Mouse (Mus musculus): ENCODE results near the gene Trim17.

Gene Trim17

DNA sequence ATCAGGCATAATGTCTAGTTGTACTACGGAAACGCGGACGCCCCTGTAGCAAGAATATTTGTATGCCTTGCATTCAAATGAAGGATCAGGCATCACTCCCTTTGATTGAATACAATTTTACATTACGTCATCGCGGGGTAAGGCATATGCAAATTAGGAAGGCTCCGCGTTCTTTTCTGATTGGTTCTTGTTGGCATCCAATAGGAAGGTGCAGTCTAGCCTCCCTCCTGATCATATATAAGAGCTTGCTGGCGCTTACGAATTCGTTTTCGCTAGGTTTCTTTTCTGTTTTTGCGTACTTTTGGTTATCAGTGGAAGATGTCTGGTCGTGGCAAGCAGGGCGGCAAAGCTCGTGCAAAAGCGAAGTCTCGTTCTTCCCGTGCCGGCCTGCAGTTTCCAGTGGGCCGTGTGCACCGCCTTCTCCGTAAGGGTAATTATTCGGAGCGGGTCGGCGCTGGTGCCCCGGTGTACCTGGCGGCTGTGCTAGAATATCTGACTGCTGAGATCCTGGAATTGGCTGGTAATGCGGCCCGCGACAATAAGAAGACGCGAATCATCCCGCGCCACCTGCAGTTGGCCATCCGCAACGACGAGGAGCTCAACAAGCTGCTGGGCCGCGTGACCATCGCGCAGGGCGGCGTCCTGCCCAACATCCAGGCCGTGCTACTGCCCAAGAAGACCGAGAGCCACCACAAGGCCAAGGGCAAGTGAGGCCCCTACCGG, at the start of gene Trim17, which contains the start of gene Hist3h2a:
Gene Trim17 (plus strand): TSS at position 266 of the 723 bp plus-strand sequence.
Gene Hist3h2a (plus strand): TSS at position 266 of the 723 bp plus-strand sequence.
- DNase-seq (ENCODE audit: low spot score): peak; percentile 83

DNA sequence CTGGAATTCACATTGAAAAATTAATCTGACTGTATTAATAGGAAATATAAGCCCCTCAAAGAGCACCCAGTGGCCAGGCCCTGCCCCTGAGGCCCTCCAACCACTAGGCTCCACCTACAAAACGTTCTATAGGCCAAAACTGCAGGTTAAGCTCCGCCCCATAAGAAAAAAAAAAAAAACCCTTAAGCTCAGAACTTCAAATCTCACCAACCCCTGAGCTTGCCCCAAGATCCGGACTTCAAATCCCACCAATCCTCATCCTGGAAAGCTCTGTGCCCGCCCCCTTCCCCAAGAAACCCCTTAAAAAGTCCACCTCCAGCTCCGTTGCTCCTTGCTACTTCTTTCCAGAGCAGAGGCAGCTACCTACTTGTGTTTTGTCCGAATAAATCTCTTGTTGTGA, 49.6 kb upstream of the Trim17 start:
- peak; percentile 31 for DNase-seq (ENCODE audit: low spot score)

DNA sequence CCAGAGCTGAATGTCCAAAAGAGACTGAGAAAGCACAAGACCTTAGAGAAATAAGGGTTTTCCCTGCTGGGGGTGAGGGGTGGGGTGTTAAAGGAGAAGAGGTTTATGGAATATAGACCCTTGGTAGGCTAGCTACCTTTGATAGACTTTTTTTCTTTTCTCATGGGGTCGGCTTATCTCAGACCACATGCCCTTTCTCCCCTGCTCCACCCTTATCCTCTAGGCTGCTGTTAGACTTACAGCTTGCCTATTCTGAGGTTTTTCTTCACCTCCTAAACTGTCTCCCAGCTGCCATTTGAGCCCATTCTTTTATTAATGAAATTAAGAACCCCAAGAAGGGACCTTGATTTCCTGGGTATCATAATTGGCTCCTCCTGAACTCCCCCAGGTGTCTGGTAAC, 40.7 kb upstream of the Trim17 start:
- DNase-seq (ENCODE audit: low spot score): no peak

DNA sequence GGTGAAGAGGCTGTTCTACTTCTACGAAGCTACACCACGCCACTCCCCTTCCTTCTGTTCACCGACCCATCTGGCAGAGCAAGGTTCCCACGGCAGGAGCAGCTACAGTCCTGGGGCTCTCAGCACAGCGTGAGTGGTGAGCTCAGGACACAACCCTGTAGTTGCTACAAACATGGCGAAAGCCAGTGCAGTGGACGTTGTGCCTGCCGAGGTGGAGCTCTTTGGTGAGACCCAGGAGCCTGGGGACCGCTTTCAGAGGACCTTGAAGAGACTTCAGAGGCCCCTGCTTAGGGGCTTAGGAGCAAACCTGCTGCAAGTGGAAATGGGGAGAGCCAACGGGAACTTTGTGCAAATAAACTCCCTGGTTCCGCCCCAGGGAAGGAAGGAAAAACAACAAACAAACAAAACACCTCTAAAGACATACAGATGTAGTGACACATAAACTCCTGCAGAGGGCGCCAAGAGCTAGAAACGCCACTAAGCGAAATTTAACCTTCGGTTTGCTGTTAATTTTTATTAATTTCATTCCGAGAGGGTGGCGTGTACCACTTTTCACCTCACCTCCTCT, 39.9 kb upstream of the Trim17 start:
- DNase-seq (ENCODE audit: low spot score): peak; percentile 46

DNA sequence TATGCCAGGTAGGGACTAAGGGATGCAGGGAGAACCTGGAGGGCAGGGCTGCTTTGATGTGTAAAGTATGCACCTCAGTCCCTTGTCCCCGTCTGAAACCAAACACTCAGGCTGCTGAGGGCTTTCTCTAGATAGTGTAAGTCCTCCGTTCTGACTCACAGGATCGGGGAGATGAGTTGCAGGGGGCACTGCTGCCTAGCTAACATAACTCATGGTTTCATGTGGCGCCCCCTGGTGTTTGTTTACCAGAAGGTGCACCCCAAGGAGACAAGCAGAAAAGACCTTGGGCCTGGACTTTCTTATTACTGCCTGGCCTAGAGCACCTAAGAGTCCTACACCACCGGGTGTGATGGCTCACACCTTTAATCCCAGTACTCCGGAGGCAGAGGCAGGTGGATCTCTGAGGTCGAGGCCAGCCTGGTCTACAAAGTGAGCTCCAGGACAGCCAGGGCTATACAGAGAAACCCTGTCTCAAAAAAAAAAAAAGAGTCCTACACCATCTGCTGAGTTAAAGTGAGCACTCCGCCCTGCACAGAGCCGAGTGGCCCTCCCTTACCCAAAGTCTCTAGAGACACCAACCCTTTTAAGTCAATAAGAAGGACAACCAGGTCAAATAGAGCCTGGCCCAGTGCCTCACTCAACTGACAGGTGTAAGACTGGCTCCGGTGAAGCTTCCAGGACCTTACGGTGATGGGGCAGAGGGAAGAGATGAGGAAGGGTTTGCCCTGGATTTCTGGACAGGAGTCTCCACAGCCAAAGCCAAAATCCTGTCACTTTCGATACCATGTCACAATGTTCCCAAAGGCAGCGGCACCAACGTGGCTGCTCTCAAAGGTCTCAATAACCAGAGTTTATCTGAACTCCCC, 37.4 kb upstream of the Trim17 start:
- DNase-seq (ENCODE audit: low spot score): peak; percentile 40

DNA sequence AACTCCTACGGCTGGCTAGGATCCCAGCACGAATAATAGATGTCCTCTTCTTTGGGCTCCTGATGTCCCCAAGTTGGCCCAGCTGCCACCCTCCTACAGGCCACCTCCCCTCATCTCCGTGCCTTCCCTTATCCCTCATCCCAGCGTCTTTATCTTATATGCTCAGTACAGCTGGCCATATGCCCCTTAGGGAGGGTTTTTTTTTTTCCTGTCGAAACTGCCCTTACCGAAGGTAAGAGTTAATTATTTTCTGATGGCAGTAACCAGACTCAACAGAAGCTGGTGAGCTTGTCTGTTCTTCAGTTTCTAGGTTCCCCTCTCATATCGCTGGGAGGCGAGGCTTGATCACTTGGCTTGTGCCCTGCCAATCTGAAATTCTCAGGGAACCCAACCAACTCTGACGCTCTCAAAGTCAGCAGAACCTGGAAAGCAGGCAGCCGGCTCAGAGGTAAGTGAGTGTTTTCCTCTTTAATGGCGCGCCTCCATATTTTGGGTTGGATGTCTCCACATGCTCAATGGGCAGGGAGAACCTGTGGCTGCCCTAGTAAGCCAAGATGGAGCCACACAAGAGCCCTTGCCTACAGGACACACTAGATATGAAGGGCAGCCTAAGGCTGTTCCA, 36.6 kb upstream of the Trim17 start, which contains the start of gene Btnl10:
Gene Btnl10 (plus strand): TSS at position 164 of the 622 bp plus-strand sequence.
- DNase-seq (ENCODE audit: low spot score): no peak

DNA sequence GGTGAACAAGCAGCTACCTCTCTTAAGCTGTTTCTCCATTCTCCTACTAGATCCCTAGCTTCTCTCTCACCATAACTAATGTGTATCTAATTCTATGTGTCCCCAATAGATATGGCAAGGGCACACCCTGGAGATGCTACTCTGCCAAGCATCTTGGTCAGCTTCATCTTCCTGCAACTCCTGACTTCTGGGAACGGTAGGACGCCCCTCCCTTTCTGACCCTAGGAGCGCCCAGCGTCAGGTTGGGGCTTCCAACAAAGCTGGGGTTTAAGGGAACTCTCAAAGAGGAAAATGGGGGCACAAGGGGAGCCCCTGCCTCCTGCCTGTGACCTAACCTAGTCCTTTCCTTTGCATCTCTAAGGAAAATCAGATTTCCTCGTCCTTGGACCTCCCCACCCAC, 35.7 kb upstream of the Trim17 start:
- DNase-seq (ENCODE audit: low spot score): no peak

DNA sequence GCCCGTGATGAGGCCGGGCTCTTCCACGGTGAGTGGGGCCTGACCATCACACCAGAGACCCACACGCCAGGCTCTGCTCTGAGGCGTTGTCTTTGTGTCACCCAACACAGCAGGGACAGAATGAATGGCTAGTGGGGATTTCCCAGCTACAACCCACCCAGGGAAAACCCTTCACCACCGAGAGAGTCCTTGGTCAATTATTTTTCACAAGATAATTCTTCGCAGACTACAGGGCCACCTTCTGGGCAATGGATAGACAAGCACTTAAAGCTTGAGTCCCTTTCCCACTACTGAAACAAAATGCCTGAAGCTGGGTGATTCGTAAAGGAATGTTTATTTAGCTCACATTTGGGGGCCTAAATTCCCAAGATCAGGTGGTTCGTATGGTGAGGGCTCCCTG, 32.1 kb upstream of the Trim17 start:
- no peak for DNase-seq (ENCODE audit: low spot score)

DNA sequence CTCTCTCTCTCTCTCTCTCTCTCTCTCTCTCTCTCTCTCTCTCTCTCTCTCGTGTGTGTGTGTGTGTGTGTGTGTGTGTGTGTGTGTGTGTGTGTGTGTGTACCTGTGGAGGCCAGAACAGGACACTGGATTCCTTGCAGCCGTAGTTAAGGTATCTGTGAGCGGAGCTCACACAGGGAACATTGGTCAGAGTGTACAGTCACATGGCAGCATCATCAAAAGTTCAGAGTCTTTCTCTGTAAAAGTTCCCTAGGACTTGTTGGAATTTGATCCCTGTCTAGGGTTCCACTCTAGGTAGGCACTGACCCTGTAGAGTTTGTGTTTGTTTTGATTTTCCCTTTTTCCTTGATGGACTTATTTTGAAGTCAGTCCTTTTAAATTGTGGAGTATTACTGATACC, 27.8 kb upstream of the Trim17 start:
- DNase-seq (ENCODE audit: low spot score): no peak

DNA sequence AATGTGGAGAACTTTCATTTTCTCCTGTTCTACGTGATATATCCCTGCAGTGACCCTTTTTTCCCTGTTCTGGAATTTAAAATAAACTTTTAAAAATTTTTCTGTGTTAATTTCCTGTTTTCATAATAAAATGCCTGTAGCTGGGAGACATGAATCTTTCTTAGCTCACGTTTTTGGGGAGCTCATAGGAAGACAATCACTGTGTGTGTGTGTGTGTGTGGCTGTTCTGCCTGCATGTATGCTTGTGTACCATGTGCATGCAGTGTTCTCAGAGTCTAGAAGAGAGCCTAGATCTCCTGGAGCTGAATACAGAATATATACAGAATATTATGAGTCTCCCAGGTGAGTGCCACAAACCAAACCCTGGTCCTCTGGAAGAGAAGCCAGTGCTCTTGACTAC, 27.4 kb upstream of the Trim17 start:
- DNase-seq (ENCODE audit: low spot score): no peak

DNA sequence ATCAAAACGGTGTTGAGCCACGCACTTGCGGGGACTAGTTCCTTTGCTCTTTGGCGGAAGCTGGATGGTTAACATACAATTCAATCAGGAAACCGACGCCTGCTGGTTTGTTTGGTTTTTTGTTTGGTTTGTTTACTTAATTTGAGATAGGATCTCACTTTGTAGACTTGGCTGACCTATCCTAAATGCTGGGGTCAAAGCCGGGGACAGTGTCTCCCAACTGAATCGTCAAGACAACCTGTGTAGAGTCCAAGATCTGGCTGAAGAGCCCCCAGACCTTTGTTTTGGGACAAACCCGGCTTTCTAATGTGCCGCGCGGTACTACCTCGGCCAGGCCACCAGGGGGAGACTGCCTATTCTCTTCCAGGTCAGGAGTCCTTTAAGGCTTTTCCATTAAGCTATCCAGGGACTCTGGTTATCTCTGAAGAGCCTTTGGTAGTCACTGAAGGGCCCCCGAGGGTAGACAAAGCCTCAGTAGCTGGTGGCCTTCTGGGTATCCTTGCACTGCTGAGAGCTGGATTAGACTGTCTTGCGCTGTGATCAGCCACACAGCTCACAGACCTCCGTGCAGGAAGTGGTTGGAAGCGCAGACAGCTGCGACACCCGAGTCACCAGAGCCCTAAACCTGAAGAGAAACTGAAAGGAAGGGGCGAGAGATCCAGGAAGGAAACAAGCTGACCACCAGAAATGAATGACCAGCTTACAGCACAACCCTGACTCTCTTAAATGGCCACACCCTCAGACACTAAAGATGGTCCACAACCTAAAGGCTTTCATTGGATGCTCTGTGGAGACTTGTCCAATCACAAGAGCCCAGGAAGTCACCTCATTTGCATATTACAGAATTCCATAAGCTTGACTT, 26.5 kb upstream of the Trim17 start:
- DNase-seq (ENCODE audit: low spot score): peak; percentile 64

DNA sequence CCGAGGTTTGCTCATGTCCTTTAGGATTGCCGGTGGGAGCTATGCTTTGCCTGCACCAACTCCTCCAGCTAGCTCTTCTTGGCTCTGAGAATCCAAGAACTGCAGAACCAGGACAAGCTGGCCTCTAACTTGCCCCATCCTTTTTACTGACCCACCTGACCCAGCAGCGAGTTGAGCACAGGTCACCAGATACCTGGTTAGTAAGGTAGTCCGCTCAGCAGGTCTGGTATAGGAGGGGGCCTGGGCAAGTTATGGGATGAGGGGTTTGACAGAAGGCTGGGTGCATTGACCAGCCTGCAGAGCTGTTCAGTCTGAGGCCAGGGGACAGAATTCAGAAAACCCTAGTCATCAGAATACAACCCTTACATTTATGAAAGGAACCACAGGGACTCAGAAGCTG, 25.4 kb upstream of the Trim17 start:
- DNase-seq (ENCODE audit: low spot score): no peak

DNA sequence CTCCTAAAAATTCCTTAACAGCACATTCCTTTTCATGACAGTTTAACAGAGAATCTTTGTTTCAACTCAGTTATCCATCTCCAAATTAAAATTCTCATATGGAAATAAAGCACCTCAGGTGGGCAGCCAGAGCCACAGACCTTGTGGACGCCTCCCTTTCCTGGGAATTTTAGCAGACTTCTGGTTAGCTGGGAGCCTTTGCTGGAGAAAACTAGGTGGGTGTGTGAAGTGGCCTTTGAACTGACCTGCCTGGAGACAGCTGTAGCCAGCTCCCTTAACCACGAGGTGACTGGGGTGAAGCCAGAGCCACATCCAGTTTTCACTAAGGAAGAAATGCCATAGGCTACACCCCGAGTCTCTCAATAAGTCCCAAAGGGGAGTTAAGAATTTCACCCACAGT, 24.8 kb upstream of the Trim17 start:
- DNase-seq (ENCODE audit: low spot score): no peak

DNA sequence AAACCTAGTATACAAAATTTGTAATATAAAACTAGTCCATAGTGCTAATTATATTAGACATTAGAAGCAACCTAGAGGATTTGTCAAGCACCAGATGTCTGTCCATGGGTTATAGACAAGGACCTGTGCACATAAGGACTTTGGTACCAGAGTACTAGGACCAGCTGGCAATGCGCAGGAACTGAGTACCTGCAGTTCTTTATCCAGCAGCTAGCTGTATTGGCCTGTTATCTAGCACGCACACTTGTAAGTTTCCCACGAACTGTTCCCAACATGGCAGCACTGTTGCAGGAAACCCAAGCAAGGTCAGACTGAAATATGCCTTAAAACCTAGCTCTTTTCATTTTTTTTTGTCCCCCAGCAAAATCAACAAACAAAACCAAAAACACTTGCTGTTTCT, 24.2 kb upstream of the Trim17 start:
- no peak for DNase-seq (ENCODE audit: low spot score)

DNA sequence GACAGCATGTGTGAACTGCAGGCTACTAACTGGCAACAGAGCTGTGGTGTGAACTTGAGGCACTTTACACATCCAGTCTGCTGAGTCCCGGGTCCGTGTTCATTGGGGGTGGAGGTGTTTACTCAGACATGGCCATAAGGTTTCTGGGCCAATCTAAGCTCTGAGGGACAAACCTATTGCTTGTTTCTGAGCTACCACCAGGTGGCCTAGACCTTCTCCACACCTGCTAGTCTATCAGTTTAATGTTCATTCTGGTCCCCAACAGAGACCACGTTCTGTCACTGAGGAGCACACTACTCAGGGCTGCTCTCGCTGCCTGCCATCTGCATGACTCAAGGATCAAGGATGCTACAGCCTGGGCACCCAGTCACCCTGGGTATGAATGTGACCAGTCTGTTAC, 22.9 kb upstream of the Trim17 start:
- DNase-seq (ENCODE audit: low spot score): no peak

DNA sequence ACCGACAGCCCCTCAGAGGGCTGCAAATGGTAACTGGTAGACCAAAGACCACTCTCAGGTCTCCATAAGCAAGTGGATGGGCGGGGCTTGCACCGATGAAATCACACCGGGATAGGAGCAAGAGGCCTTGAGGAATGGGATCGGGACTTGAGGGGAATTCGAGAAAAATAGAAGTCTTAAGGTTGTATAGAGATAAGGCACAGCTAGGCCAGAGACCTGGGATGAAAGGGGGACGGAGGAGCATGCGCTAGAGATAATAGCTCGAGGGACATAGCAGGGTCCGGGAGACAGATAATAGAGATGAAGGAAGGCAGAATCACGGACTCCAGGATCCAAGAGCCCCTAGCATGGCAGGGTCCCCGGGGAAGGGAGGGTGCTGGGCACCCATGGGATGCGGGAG, 16.6 kb upstream of the Trim17 start:
- DNase-seq (ENCODE audit: low spot score): no peak

DNA sequence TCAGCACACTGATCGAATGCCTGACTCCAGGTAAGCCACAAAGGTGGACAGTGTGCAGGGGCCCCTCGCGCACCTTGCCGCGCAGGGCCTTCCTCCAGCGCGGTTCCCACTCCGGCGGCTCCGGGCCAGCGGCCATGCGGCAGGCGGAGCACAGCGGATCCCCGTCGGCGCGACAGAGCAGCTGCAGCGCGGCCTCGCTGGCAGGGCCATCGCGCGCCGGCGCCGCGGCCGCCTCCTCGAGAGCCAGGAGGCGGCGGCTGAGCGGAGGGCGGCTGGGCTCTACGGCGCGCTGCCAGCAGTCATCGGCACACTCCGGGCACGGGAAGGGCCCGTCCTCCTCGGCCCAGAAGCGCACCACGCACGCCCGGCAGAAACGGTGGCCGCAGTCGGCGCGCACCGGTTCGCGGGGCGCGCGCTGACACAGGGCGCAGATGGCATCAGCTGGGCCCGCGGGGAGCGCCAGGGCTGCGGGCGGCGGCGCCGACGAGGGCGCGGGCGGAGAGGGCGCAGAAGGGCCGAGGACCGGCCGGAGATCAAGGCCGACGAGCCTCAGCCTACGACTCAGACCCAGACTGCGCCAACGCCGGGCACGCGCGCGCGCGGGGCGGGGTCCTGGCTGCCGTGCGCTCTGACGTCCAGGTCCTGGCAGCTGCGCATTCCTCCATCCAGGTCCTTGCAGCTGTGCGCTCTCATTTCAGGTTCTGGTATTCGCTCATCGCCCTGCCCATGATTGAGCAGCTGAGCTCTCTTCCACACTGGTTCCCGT, 16.0 kb upstream of the Trim17 start, which contains the start of gene Rnf187:
Gene Rnf187 (minus strand): TSS at position 595 of the 766 bp plus-strand sequence.
- peak; percentile 93 for DNase-seq (ENCODE audit: low spot score)

DNA sequence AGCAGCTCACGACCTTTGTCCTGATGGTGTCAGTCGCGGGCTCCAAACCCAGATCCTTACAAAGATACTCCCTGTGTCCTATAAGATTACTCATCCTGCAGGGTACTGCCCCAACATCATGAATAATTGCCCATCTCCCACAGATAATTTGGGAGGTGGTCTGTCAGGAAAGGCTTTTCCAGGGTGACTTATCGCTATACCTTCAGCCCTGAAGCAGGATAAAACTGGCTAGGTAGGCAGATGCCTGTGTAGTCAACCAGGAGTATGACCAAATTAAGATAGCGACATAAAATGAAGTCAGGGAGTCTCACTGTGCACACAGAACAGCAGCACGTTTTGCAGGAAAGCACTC, 15.4 kb upstream of the Trim17 start:
- no peak for DNase-seq (ENCODE audit: low spot score)

DNA sequence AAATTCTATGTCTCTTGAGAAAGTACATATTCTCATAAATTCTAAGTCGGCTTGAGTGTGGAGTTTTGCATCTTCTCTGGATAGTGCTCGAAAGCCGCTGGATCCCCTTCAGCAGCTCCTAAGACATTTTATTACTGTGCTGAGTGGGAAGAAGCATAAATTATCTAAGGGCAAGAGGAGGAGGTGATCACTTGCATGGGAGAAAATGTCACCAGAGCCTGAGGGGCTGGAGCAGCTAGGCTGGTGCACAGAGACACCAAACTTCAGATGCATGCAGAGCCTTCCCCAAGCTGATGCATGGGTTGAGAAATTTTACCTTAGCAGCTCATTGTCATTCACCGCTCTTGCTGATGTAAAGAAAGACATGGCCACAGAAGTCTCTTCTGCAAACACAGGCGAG, 10.3 kb upstream of the Trim17 start:
- no peak for DNase-seq (ENCODE audit: low spot score)

DNA sequence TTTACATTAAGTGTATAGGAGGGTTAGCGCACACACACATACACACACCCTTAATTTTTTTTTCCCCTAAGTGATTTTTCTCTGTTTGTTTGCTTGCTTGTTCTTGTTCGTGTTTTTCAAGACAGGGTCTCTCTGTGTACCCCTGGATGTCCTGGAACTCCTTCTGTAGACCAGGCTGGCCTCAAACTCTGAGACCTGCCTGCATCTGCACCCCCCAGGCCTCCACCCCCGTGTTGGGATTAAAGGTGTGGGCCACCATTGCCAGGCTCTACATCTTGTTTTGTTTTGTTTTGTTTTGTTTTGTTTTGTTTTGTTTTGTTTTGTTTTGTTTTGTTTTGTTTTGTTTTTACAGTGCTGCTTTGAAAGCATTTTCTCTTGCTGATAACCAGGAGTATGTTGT, 7.2 kb upstream of the Trim17 start:
- DNase-seq (ENCODE audit: low spot score): no peak

All from adipocyte (in vitro differentiated cells).